Mouse (Mus musculus): Measurements from ENCODE around the gene Vac14. TPM values are rescaled to one million over a fixed set of nuclear protein-coding genes. Genes with fewer than 3 reads are reported as not detected.

Vac14 gene
- polyA plus RNA-seq, 1 experiment from 2014 or later, result 15.1 TPM

DNA sequence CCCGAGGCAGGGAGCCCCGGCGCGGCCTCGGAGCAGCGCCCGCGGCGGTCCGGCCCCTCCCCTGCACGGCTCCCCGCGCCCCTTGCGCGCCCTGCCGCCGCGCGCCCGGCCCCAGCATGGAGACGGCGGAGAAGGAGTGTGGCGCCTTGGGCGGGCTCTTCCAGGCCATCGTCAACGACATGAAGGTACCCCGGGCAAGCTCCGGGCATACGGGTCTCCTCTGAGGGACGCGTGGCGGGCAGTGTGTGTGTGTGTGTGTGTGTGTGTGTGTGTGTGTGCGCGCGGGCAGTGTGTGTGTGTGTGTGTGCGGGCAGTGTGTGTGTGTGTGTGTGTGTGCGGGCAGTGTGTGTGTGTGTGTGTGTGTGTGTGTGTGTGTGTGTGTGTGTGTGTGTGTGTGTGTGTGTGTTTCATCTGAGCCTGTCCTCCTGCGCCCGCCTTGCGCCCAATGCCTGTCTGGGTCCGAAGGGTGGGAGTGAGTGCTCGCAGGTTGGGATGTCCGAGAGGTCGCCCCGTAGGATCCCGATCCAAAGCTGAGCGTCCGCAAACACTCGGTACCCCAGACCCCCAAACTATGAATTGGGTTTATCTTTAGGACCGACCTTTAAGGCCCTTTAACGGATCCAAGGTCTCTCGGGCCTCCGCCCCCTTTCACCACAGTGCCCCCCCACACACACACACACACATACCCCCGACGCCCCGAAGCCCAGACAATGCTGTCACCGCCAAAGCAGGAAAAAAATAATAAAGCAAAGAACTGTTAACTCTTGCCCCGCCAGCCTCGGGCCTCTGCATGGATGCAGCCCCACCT, 103.4 kb downstream of the Vac14 start:
- 0 out of 2 replicates have a peak, but pooled peaks cover 2% of the 10 kb centered on the region for H3K36me3 ChIP-seq (ENCODE audit: control insufficient read depth, insufficient read depth)
- ATAC-seq (replicated peaks; ENCODE audit: extremely low read depth, insufficient read depth, low FRiP score), result peak; percentile 55
- under 1% methylated on average over 52 of the region's 59 CpGs for WGBS

DNA sequence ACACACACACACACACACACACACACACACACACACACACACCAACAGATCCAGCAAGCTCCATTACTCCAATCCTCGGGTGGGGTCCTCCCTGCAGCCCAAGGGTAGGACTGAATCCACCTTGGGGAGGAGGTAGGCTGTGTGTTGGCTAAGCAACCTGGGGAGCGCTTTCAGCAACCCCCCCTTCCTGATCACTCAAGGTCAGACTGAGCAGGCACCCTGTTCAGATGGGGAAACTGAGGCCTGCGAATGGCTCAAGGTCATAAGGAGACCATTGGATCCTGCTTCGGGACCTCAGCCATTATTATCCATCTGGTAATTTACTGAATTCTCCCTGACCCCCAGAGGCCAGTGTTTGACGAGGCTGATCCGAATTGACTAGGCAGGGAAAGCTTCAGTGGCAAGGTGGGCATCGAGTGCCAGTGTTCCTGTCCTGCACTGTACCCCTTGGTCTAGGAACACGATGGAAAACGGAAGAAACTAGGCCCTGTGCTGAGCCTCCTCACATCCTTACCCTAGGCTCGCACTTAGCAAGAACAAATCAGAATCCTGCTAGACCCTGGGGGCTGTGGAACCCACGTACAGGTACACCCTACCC, 104.1 kb downstream of the Vac14 start:
- WGBS, result 43% methylated on average over 11 of the region's 11 CpGs
- no peaks in the 10 kb centered on the region for H3K27me3 ChIP-seq (ENCODE audit: control insufficient read depth, insufficient read depth, low read length)
- H3K4me3 ChIP-seq (ENCODE audit: low read length), result peak overlapping the region; percentile 82
- peaks cover 57% of the 10 kb centered on the region for H3K4me1 ChIP-seq (ENCODE audit: control insufficient read depth, insufficient read depth, low read length)
- peak overlapping the region; percentile 91 for H3K9ac ChIP-seq (ENCODE audit: low read length)
- no peak overlapping the region for H3K27ac ChIP-seq (ENCODE audit: low read length)
- peaks cover 8% of the 10 kb centered on the region; the same call in 1 of the 2 replicates for H3K36me3 ChIP-seq (ENCODE audit: control insufficient read depth, insufficient read depth)
- no peak for ATAC-seq (replicated peaks; ENCODE audit: extremely low read depth, insufficient read depth, low FRiP score)
- H3K4me2 ChIP-seq (ENCODE audit: low read depth, low read length), result peak overlapping the region; percentile 83
- H3K9me3 ChIP-seq (replicated peaks; ENCODE audit: control insufficient read depth, low read length), result no peaks in the 10 kb centered on the region

More for the DNA sequence above, 103.4 kb downstream of the Vac14 start:
- Histone ChIP-seq H3K27me3 (ENCODE audit: control insufficient read depth, insufficient read depth, low read length) (no peaks in the 10 kb centered on the region), H3K4me3 (ENCODE audit: low read length) (peak overlapping the region; percentile 82), H3K9me3 (replicated peaks; ENCODE audit: control insufficient read depth, low read length) (no peaks in the 10 kb centered on the region), H3K9ac (ENCODE audit: low read length) (peak overlapping the region; percentile 91), H3K4me2 (ENCODE audit: low read depth, low read length) (peak overlapping the region; percentile 83), H3K4me1 (ENCODE audit: control insufficient read depth, insufficient read depth, low read length) (peaks cover 61% of the 10 kb centered on the region), H3K27ac (ENCODE audit: low read length) (peak overlapping the region; percentile 83)

DNA sequence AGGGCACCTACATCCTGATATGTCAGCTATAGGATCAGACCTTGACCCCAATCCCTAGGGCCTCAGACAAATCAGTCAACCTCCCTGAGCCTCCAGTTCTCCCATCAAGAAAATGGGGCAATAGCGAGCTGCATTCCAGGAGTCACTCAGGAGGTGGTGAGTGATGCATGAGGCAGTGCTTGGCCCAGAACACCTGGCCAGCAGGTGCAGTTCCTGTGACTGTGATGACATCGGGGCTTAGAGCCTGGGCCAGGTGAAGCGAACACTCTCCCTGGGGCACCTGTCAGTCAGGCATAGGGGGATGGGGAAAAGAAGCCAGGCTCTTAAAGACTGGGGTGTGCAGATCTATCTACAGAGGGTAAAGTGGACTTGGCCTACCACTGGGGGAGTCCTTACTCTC, 106.1 kb downstream of the Vac14 start:
- Histone ChIP-seq H3K4me3 (ENCODE audit: low read length) (no peak overlapping the region), H3K27me3 (ENCODE audit: control insufficient read depth, insufficient read depth, low read length) (no peaks in the 10 kb centered on the region), H3K27ac (ENCODE audit: low read length) (peak overlapping the region; percentile 49; the same call in 1 of the 2 replicates), H3K36me3 (ENCODE audit: control insufficient read depth, insufficient read depth) (peaks cover 26% of the 10 kb centered on the region), H3K4me2 (ENCODE audit: low read depth, low read length) (peak overlapping the region; percentile 23; the same call in 1 of the 2 replicates), H3K4me1 (ENCODE audit: control insufficient read depth, insufficient read depth, low read length) (peaks cover 44% of the 10 kb centered on the region), H3K9ac (ENCODE audit: low read length) (no peak overlapping the region), H3K9me3 (replicated peaks; ENCODE audit: control insufficient read depth, low read length) (no peaks in the 10 kb centered on the region)
- no peak for ATAC-seq (replicated peaks; ENCODE audit: extremely low read depth, insufficient read depth, low FRiP score)
- 85% methylated on average over 3 of the region's 3 CpGs for WGBS

DNA sequence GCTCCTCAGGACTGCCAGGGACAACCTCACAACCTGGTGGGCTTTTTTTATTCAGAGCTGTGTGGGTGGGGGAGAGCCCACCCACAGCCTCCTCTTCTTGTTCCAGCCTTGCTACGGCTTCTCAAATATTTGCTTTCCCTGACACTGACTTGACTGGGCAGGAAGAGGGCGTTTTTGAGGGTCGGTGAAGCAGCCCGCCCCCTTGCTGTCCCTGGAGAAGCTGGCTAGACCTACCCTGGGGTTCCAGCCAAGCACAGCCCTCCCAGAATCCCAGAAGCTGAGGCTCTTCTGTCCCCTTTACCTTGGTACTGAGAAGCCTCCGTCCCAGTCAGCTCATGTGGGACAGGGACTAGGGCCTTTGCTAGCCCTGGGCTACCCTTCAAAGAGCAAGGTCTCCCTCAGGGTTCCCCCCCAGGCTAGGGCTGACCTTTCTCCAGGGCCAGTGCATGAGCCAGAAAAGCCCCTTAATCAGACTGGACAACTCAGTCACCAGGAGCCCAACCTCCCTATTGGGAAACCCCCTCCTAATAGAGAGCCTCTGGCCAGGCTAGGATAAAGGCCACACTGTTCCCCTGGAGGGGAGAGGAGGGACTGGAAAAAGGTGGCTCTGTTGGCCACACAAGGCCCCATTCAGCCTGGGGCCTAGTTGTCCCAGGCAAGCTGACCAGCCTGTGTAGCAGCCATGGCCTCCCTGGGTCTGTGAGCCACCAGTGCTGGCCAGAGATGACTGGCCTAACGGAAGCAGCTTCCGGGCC, 106.9 kb downstream of the Vac14 start:
- peak overlapping the region; percentile 49; the same call in 1 of the 2 replicates for H3K27ac ChIP-seq (ENCODE audit: low read length)
- H3K4me2 ChIP-seq (ENCODE audit: low read depth, low read length), result peak overlapping the region; percentile 23; the same call in 1 of the 2 replicates
- no peaks in the 10 kb centered on the region for H3K27me3 ChIP-seq (ENCODE audit: control insufficient read depth, insufficient read depth, low read length)
- H3K4me1 ChIP-seq (ENCODE audit: control insufficient read depth, insufficient read depth, low read length), result peaks cover 39% of the 10 kb centered on the region
- H3K9ac ChIP-seq (ENCODE audit: low read length), result peak overlapping the region; percentile 28; the same call in 1 of the 2 replicates
- H3K4me3 ChIP-seq (ENCODE audit: low read length), result no peak overlapping the region
- ATAC-seq (replicated peaks; ENCODE audit: extremely low read depth, insufficient read depth, low FRiP score), result no peak
- H3K9me3 ChIP-seq (replicated peaks; ENCODE audit: control insufficient read depth, low read length), result no peaks in the 10 kb centered on the region
- peaks cover 33% of the 10 kb centered on the region for H3K36me3 ChIP-seq (ENCODE audit: control insufficient read depth, insufficient read depth)
- 46% methylated on average over 7 of the region's 7 CpGs for WGBS

DNA sequence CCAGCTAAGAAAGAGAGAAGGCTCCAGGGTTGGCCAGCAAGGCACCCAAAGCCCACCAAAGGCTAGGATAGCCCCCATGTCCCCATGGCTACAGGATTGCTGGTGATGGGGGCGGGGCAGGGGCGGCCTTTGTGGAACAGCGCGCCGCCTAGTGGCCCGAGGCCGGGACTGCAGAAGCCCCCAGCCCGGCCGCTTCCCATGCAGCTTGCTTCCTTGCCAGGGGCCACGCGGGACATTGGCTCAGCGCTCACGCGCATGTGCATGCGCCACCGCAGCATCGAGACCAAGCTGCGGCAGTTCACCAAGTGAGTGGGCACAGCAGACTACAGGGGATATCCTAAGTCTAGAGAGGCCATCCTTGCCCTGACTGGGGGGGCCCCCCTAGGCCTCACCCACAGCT, 108.5 kb downstream of the Vac14 start:
- no peaks in the 10 kb centered on the region for H3K9me3 ChIP-seq (replicated peaks; ENCODE audit: control insufficient read depth, low read length)
- no peak overlapping the region for H3K4me3 ChIP-seq (ENCODE audit: low read length)
- H3K9ac ChIP-seq (ENCODE audit: low read length), result no peak overlapping the region
- H3K4me2 ChIP-seq (ENCODE audit: low read depth, low read length), result no peak overlapping the region
- ATAC-seq (replicated peaks; ENCODE audit: extremely low read depth, insufficient read depth, low FRiP score), result no peak
- H3K36me3 ChIP-seq (ENCODE audit: control insufficient read depth, insufficient read depth), result peaks cover 45% of the 10 kb centered on the region
- H3K4me1 ChIP-seq (ENCODE audit: control insufficient read depth, insufficient read depth, low read length), result peaks cover 36% of the 10 kb centered on the region
- no peaks in the 10 kb centered on the region for H3K27me3 ChIP-seq (ENCODE audit: control insufficient read depth, insufficient read depth, low read length)
- WGBS, result 14% methylated on average over 18 of the region's 18 CpGs
- H3K27ac ChIP-seq (ENCODE audit: low read length), result no peak overlapping the region

DNA sequence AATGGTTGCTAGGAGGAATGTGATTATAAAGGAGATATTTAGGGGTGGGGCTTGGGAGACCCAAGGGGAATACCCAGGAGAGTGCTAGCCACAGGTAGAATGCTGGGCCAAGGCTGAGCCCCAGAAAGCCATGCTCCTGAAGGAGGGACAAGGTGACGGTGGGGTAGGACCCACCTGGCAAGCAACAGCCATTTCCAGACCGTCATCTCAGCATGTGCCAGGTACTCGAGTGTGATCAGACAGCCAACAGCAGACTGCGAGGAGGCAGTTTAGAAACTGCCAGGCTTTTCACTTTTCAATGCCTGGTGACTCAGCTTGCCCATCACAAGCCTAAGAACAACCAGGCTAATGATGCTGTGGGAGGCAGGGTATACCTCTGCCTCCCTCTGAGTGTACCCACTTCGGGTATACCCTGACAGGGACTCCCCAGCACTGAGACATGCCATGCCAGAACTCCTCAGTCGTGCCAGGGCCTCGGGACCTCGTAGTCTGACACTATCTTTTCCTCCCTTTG, 113.0 kb downstream of the Vac14 start:
- no peak for ATAC-seq (replicated peaks; ENCODE audit: extremely low read depth, insufficient read depth, low FRiP score)
- peaks cover 63% of the 10 kb centered on the region for H3K36me3 ChIP-seq (ENCODE audit: control insufficient read depth, insufficient read depth)

DNA sequence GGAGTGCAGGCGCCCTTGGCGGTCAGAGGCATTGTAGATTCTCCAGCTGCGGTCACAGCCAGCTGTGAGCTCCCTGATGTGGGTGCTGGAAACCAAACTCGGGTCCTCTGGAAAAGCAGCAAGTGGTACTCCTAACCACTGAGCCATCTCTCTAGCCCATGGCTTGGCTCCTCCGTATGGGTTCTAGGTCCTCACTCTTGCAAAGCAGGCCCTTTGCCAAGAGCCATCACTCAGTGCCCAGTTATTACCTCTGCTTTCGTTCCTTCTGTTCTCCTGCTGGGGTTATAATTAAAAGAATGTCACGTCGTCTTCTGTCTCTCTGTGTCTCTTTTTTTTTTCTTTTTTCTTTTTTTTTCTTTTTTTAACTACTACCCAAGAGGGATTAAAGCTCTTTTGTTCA, 114.7 kb downstream of the Vac14 start:
- peaks cover 68% of the 10 kb centered on the region for H3K36me3 ChIP-seq (ENCODE audit: control insufficient read depth, insufficient read depth)
- no peak for ATAC-seq (replicated peaks; ENCODE audit: extremely low read depth, insufficient read depth, low FRiP score)
- H3K27me3 ChIP-seq (ENCODE audit: control insufficient read depth, insufficient read depth, low read length), result no peaks in the 10 kb centered on the region
- H3K9ac ChIP-seq (ENCODE audit: low read length), result no peak overlapping the region
- no peak overlapping the region for H3K4me2 ChIP-seq (ENCODE audit: low read depth, low read length)
- H3K27ac ChIP-seq (ENCODE audit: low read length), result no peak overlapping the region
- no peaks in the 10 kb centered on the region for H3K9me3 ChIP-seq (replicated peaks; ENCODE audit: control insufficient read depth, low read length)
- no peaks in the 10 kb centered on the region for H3K4me1 ChIP-seq (ENCODE audit: control insufficient read depth, insufficient read depth, low read length)
- H3K4me3 ChIP-seq (ENCODE audit: low read length), result no peak overlapping the region
- WGBS, result 87% methylated on average over 8 of the region's 8 CpGs

More for the DNA sequence above, 113.0 kb downstream of the Vac14 start:
- Histone ChIP-seq H3K27ac (ENCODE audit: low read length) (no peak overlapping the region), H3K4me3 (ENCODE audit: low read length) (no peak overlapping the region), H3K4me2 (ENCODE audit: low read depth, low read length) (no peak overlapping the region), H3K4me1 (ENCODE audit: control insufficient read depth, insufficient read depth, low read length) (0 out of 2 replicates have a peak, but pooled peaks cover 4% of the 10 kb centered on the region), H3K9ac (ENCODE audit: low read length) (no peak overlapping the region), H3K27me3 (ENCODE audit: control insufficient read depth, insufficient read depth, low read length) (no peaks in the 10 kb centered on the region), H3K9me3 (replicated peaks; ENCODE audit: control insufficient read depth, low read length) (no peaks in the 10 kb centered on the region)
- 89% methylated on average over 8 of the region's 8 CpGs for WGBS

DNA sequence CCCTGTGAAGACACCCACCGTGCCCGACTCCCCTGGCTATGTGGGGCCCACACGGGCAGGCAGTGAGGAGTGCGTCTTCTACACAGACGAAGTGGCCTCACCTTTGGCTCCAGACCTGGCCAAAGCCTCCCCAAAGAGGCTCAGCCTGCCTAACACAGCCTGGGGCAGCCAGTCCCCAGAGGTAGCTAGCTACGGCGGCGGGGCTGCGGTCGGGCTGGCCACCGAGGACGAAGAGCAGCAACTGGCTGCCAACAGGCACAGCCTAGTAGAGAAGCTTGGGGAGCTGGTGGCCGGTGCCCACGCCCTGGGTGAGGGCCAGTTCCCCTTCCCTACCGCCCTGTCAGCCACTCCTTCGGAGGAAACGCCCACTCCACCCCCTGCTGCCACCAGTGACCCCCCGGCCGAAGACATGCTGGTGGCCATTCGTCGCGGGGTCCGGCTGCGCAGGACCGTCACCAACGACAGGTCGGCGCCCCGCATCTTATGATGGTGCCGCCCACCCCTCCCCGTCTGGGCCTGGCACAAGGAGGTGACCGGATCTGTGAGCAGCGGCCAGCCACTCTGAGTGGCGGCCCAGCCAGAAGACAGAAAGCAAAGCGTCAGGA, 120.3 kb downstream of the Vac14 start:
- ATAC-seq (replicated peaks; ENCODE audit: extremely low read depth, insufficient read depth, low FRiP score), result no peak
- Histone ChIP-seq H3K27ac (ENCODE audit: low read length) (no peak overlapping the region), H3K4me1 (ENCODE audit: control insufficient read depth, insufficient read depth, low read length) (no peaks in the 10 kb centered on the region), H3K36me3 (ENCODE audit: control insufficient read depth, insufficient read depth) (peaks cover 42% of the 10 kb centered on the region), H3K9me3 (replicated peaks; ENCODE audit: control insufficient read depth, low read length) (no peaks in the 10 kb centered on the region), H3K4me2 (ENCODE audit: low read depth, low read length) (no peak overlapping the region), H3K27me3 (ENCODE audit: control insufficient read depth, insufficient read depth, low read length) (no peaks in the 10 kb centered on the region), H3K4me3 (ENCODE audit: low read length) (no peak overlapping the region), H3K9ac (ENCODE audit: low read length) (no peak overlapping the region)
- 90% methylated on average over 35 of the region's 35 CpGs for WGBS

Data from heart, embryonic 16.5 days (tissue).